Mouse (Mus musculus): ENCODE measurements around the gene Pkd1l2. TPM values are rescaled to one million over a fixed set of nuclear protein-coding genes. Genes with fewer than 3 reads are reported as not detected.
A peak's percentile ranks its signal among the peaks of the same experiment; 100 is the strongest.

Gene Pkd1l2
- total RNA-seq, 2 experiments from 2014 or later = 0.08 to 0.12 TPM

GRCm38 (mm10) chr8:116978631-116979256 lies 103.5 kb downstream of the Pkd1l2 start, which contains the start of gene 1700030J22Rik:
TSS of gene 1700030J22Rik (minus strand) at chr8:116978959.
- DNase-seq (ENCODE audit: low spot score in 2 of 2) = peak; percentile 97 to 98

- no peak for DNase-seq (ENCODE audit: low spot score in 2 of 2)
These were observed 104.2 kb downstream of the Pkd1l2 start for GRCm38 (mm10) chr8:116978052-116978451.

- no peak for DNase-seq (ENCODE audit: low spot score in 2 of 2)
These were observed 106.6 kb downstream of the Pkd1l2 start for GRCm38 (mm10) chr8:116975606-116976005.

- no peak for DNase-seq (ENCODE audit: low spot score in 2 of 2)
These were observed 107.2 kb downstream of the Pkd1l2 start for GRCm38 (mm10) chr8:116975066-116975465.

- DNase-seq (ENCODE audit: low spot score in 2 of 2) = no peak
These were observed 112.7 kb downstream of the Pkd1l2 start for GRCm38 (mm10) chr8:116969531-116969930.

- DNase-seq (ENCODE audit: low spot score in 2 of 2) = peak; percentile 74 to 93
These were observed 127.8 kb downstream of the Pkd1l2 start for GRCm38 (mm10) chr8:116954415-116954814.

- no peak for DNase-seq (ENCODE audit: low spot score in 2 of 2)
These were observed 129.8 kb downstream of the Pkd1l2 start for GRCm38 (mm10) chr8:116952428-116952827.

GRCm38 (mm10) chr8:116951778-116952177 lies 130.5 kb downstream of the Pkd1l2 start:
- no peak for DNase-seq (ENCODE audit: low spot score in 2 of 2)

- no peak for DNase-seq (ENCODE audit: low spot score in 2 of 2)
These were observed 130.9 kb downstream of the Pkd1l2 start for GRCm38 (mm10) chr8:116951369-116951768.

- no peak for DNase-seq (ENCODE audit: low spot score in 2 of 2)
These were observed 134.7 kb downstream of the Pkd1l2 start for GRCm38 (mm10) chr8:116947589-116947988.

- no peak for DNase-seq (ENCODE audit: low spot score in 2 of 2)
These were observed 135.4 kb downstream of the Pkd1l2 start for GRCm38 (mm10) chr8:116946851-116947250.

GRCm38 (mm10) chr8:116946268-116946838 lies 135.9 kb downstream of the Pkd1l2 start:
- DNase-seq (ENCODE audit: low spot score in 2 of 2) = peak; percentile 33 to 57

Other genes with a start within 250 kb of the Pkd1l2 start
- gene Cmc2, start 161.0 kb downstream of the Pkd1l2 start, total RNA-seq (2021) = 10 to 100 TPM; 11.6 to 14.7 TPM
- 1 to 10 TPM in 1 of 2 experiments, under 1 TPM in 1; 0.81 to 1.2 TPM for gene Cenpn, start 160.7 kb downstream of the Pkd1l2 start, total RNA-seq (2021)
- 10 to 100 TPM; 43.9 to 47.8 TPM for gene Atmin, start 139.1 kb downstream of the Pkd1l2 start, total RNA-seq (2021)
- 10 to 100 TPM in 1 of 2 experiments, 1 to 10 TPM in 1; 9.1 to 10.4 TPM for gene 1700030J22Rik, start 103.5 kb downstream of the Pkd1l2 start, total RNA-seq (2021)
- gene Gcsh, start 88.9 kb downstream of the Pkd1l2 start, total RNA-seq (2021) = 10 to 100 TPM; 43.9 to 50.1 TPM
- not detected for gene Bco1, start 13.4 kb upstream of the Pkd1l2 start, total RNA-seq (2021)
- gene Gan, start 75.7 kb upstream of the Pkd1l2 start, total RNA-seq (2021) = 10 to 100 TPM; 18.5 to 19.4 TPM
- gene Cmip, start 174.6 kb upstream of the Pkd1l2 start, total RNA-seq (2021) = 100 to 1,000 TPM; 275 to 296 TPM

Measured in layer of hippocampus, adult 18-20 months (tissue).